Mouse (Mus musculus) forebrain, embryonic 15.5 days (tissue): ENCODE measurements around the gene Tctn1. TPM values are rescaled to one million over a fixed set of nuclear protein-coding genes. Genes with fewer than 3 reads are reported as not detected.

Experiments
- polyA plus RNA-seq: library from polyadenylated mRNA; unstranded; fragments of >200 nt; fragmentation: Nextera tagmentation; extraction: Ambion mirVana; gene quantifications from 2 replicates; pipeline ENCODE4 v1.2.1, GENCODE M21; 2015

The Tctn1 gene
- polyA plus RNA-seq, 1 experiment from 2014 or later = 4.2 TPM

Other genes with a start within 250 kb of the Tctn1 start
- 32.3 and 33.7 TPM in 2 replicates for gene Cux2, start 214.4 kb downstream of the Tctn1 start, polyA plus RNA-seq
- gene Myl2, start 163.5 kb downstream of the Tctn1 start, polyA plus RNA-seq = 0.28 and 3.6 TPM in 2 replicates
- gene Ccdc63, start 123.6 kb downstream of the Tctn1 start, polyA plus RNA-seq = not detected in 2 replicates
- 273 and 275 TPM in 2 replicates for gene Ppp1cc, start 106.2 kb downstream of the Tctn1 start, polyA plus RNA-seq
- gene Hvcn1, start 57.7 kb downstream of the Tctn1 start, polyA plus RNA-seq = 1.4 and 1.6 TPM in 2 replicates
- 8.2 and 8.3 TPM in 2 replicates for gene Pptc7, start 19.9 kb upstream of the Tctn1 start, polyA plus RNA-seq
- gene Rad9b, start 89.8 kb upstream of the Tctn1 start, polyA plus RNA-seq = 17.6 and 17.8 TPM in 2 replicates
- 252 and 266 TPM in 2 replicates for gene Vps29, start 89.9 kb upstream of the Tctn1 start, polyA plus RNA-seq
- gene Gpn3, start 107.4 kb upstream of the Tctn1 start, polyA plus RNA-seq = 47.7 and 52.4 TPM in 2 replicates
- 133 and 135 TPM in 2 replicates for gene Fam216a, start 107.9 kb upstream of the Tctn1 start, polyA plus RNA-seq
- gene Arpc3, start 127.4 kb upstream of the Tctn1 start, polyA plus RNA-seq = 165 and 193 TPM in 2 replicates
- 53.3 and 54.2 TPM in 2 replicates for gene Anapc7, start 157.2 kb upstream of the Tctn1 start, polyA plus RNA-seq
- 38.5 and 39.1 TPM in 2 replicates for gene Atp2a2, start 237.8 kb upstream of the Tctn1 start, polyA plus RNA-seq